Mouse (Mus musculus): ENCODE data around the gene Traf3ip3. TPM values are rescaled to one million over a fixed set of nuclear protein-coding genes. Genes with fewer than 3 reads are reported as not detected.
A peak's percentile ranks its signal among the peaks of the same experiment; 100 is the strongest.

Traf3ip3 gene
- polyA plus RNA-seq, 1 experiment = 62.7 TPM

GRCm38 (mm10) chr1:193188257-193188656 lies 13.2 kb downstream of the Traf3ip3 start:
- H3K27ac ChIP-seq (ENCODE audit: insufficient read depth, low read length) = peak overlapping the region; percentile 92
- no peak for TF ChIP-seq CTCF (IDR thresholded peaks at IDR 0.05; ENCODE audit: extremely low read depth, insufficient read depth, insufficient read length, insufficient replicate concordance)
- TF ChIP-seq POLR2A (IDR thresholded peaks at IDR 0.05; ENCODE audit: low read depth, low read length) = no peak
- H3K36me3 ChIP-seq (ENCODE audit: control insufficient read depth, insufficient read depth, low read length) = peaks cover 71% of the 10 kb centered on the region
- peaks cover 30% of the 10 kb centered on the region for H3K4me1 ChIP-seq (ENCODE audit: control insufficient read depth, insufficient read depth, insufficient read length)
- H3K4me3 ChIP-seq (ENCODE audit: extremely low read depth, insufficient read depth, insufficient read length) = no peak overlapping the region
- WGBS = 86% methylated on average over 6 of the region's 6 CpGs
- no peak for DNase-seq (ENCODE audit: low read depth in 1 of 2, low spot score in 2 of 2)
- no peaks in the 10 kb centered on the region for H3K27me3 ChIP-seq (ENCODE audit: control insufficient read depth, insufficient read depth, low read length)

GRCm38 (mm10) chr1:193181104-193181503 lies 20.4 kb downstream of the Traf3ip3 start:
- peaks cover 13% of the 10 kb centered on the region for H3K4me1 ChIP-seq (ENCODE audit: control insufficient read depth, insufficient read depth, insufficient read length)
- TF ChIP-seq CTCF (IDR thresholded peaks at IDR 0.05; ENCODE audit: extremely low read depth, insufficient read depth, insufficient read length, insufficient replicate concordance) (no peak), POLR2A (IDR thresholded peaks at IDR 0.05; ENCODE audit: low read depth, low read length) (no peak)
- WGBS = 20% methylated on average over 3 of the region's 3 CpGs
- H3K27me3 ChIP-seq (ENCODE audit: control insufficient read depth, insufficient read depth, low read length) = no peaks in the 10 kb centered on the region
- peak overlapping the region; percentile 80 for H3K27ac ChIP-seq (ENCODE audit: insufficient read depth, low read length)
- no peak overlapping the region for H3K4me3 ChIP-seq (ENCODE audit: extremely low read depth, insufficient read depth, insufficient read length)
- peak; percentile 31 to 34 for DNase-seq (ENCODE audit: low read depth in 1 of 2, low spot score in 2 of 2)
- peaks cover 38% of the 10 kb centered on the region for H3K36me3 ChIP-seq (ENCODE audit: control insufficient read depth, insufficient read depth, low read length)

GRCm38 (mm10) chr1:193174143-193174733 lies 27.3 kb downstream of the Traf3ip3 start:
- H3K4me1 ChIP-seq (ENCODE audit: control insufficient read depth, insufficient read depth, insufficient read length) = peaks cover 14% of the 10 kb centered on the region
- TF ChIP-seq POLR2A (IDR thresholded peaks at IDR 0.05; ENCODE audit: low read depth, low read length) = no peak
- TF ChIP-seq CTCF (IDR thresholded peaks at IDR 0.05; ENCODE audit: extremely low read depth, insufficient read depth, insufficient read length, insufficient replicate concordance) = no peak
- 84% methylated on average over 13 of the region's 13 CpGs for WGBS
- H3K27ac ChIP-seq (ENCODE audit: insufficient read depth, low read length) = peak overlapping the region; percentile 84
- no peaks in the 10 kb centered on the region for H3K27me3 ChIP-seq (ENCODE audit: control insufficient read depth, insufficient read depth, low read length)
- H3K36me3 ChIP-seq (ENCODE audit: control insufficient read depth, insufficient read depth, low read length) = peaks cover 5% of the 10 kb centered on the region
- no peak overlapping the region for H3K4me3 ChIP-seq (ENCODE audit: extremely low read depth, insufficient read depth, insufficient read length)
- no peak for DNase-seq (ENCODE audit: low read depth in 1 of 2, low spot score in 2 of 2)

- Histone ChIP-seq H3K27me3 (ENCODE audit: control insufficient read depth, insufficient read depth, low read length) (no peaks in the 10 kb centered on the region), H3K27ac (ENCODE audit: insufficient read depth, low read length) (peak overlapping the region; percentile 84), H3K36me3 (ENCODE audit: control insufficient read depth, insufficient read depth, low read length) (peaks cover 3% of the 10 kb centered on the region), H3K4me1 (ENCODE audit: control insufficient read depth, insufficient read depth, insufficient read length) (peaks cover 14% of the 10 kb centered on the region), H3K4me3 (ENCODE audit: extremely low read depth, insufficient read depth, insufficient read length) (peak overlapping the region; percentile 54)
- DNase-seq (ENCODE audit: low read depth in 1 of 2, low spot score in 2 of 2) = no peak
- WGBS = 10% methylated on average over 9 of the region's 9 CpGs
- TF ChIP-seq CTCF (IDR thresholded peaks at IDR 0.05; ENCODE audit: extremely low read depth, insufficient read depth, insufficient read length, insufficient replicate concordance) = no peak
- no peak for TF ChIP-seq POLR2A (IDR thresholded peaks at IDR 0.05; ENCODE audit: low read depth, low read length)
Observed at GRCm38 (mm10) chr1:193173810-193174129, 27.7 kb downstream of the Traf3ip3 start.

GRCm38 (mm10) chr1:193172991-193173809 lies 28.3 kb downstream of the Traf3ip3 start:
- Histone ChIP-seq H3K36me3 (ENCODE audit: control insufficient read depth, insufficient read depth, low read length) (peaks cover 1% of the 10 kb centered on the region), H3K27ac (ENCODE audit: insufficient read depth, low read length) (peak overlapping the region; percentile 91), H3K27me3 (ENCODE audit: control insufficient read depth, insufficient read depth, low read length) (no peaks in the 10 kb centered on the region), H3K4me3 (ENCODE audit: extremely low read depth, insufficient read depth, insufficient read length) (peak overlapping the region; percentile 85), H3K4me1 (ENCODE audit: control insufficient read depth, insufficient read depth, insufficient read length) (peaks cover 14% of the 10 kb centered on the region)
- peak; percentile 69 for TF ChIP-seq POLR2A (IDR thresholded peaks at IDR 0.05; ENCODE audit: low read depth, low read length)
- no peak for TF ChIP-seq CTCF (IDR thresholded peaks at IDR 0.05; ENCODE audit: extremely low read depth, insufficient read depth, insufficient read length, insufficient replicate concordance)
- WGBS = under 1% methylated on average over 48 of the region's 48 CpGs
- peak; percentile 97 to 99 for DNase-seq (ENCODE audit: low read depth in 1 of 2, low spot score in 2 of 2)

GRCm38 (mm10) chr1:193169856-193170255 lies 31.6 kb downstream of the Traf3ip3 start:
- H3K27ac ChIP-seq (ENCODE audit: insufficient read depth, low read length) = no peak overlapping the region
- H3K36me3 ChIP-seq (ENCODE audit: control insufficient read depth, insufficient read depth, low read length) = peaks cover under 1% of the 10 kb centered on the region; the same call in 1 of the 2 replicates
- TF ChIP-seq CTCF (IDR thresholded peaks at IDR 0.05; ENCODE audit: extremely low read depth, insufficient read depth, insufficient read length, insufficient replicate concordance) = no peak
- DNase-seq (ENCODE audit: low read depth in 1 of 2, low spot score in 2 of 2) = peak in 1 of 2 experiments; percentile 58
- 52% methylated on average over 2 of the region's 2 CpGs for WGBS
- peaks cover 14% of the 10 kb centered on the region for H3K4me1 ChIP-seq (ENCODE audit: control insufficient read depth, insufficient read depth, insufficient read length)
- H3K27me3 ChIP-seq (ENCODE audit: control insufficient read depth, insufficient read depth, low read length) = no peaks in the 10 kb centered on the region
- no peak overlapping the region for H3K4me3 ChIP-seq (ENCODE audit: extremely low read depth, insufficient read depth, insufficient read length)

- H3K4me3 ChIP-seq (ENCODE audit: extremely low read depth, insufficient read depth, insufficient read length) = no peak overlapping the region
- DNase-seq (ENCODE audit: low read depth in 1 of 2, low spot score in 2 of 2) = no peak
- H3K27me3 ChIP-seq (ENCODE audit: control insufficient read depth, insufficient read depth, low read length) = no peaks in the 10 kb centered on the region
- 77% methylated on average over 7 of the region's 7 CpGs for WGBS
- H3K4me1 ChIP-seq (ENCODE audit: control insufficient read depth, insufficient read depth, insufficient read length) = peaks cover 11% of the 10 kb centered on the region
- no peaks in the 10 kb centered on the region for H3K36me3 ChIP-seq (ENCODE audit: control insufficient read depth, insufficient read depth, low read length)
- no peak for TF ChIP-seq POLR2A (IDR thresholded peaks at IDR 0.05; ENCODE audit: low read depth, low read length)
- TF ChIP-seq CTCF (IDR thresholded peaks at IDR 0.05; ENCODE audit: extremely low read depth, insufficient read depth, insufficient read length, insufficient replicate concordance) = no peak
- no peak overlapping the region for H3K27ac ChIP-seq (ENCODE audit: insufficient read depth, low read length)
Observed at GRCm38 (mm10) chr1:193169228-193169627, 32.3 kb downstream of the Traf3ip3 start.

All from spleen, adult 2 months (tissue).